Comparison of ENCODE assay signal across 16 mouse cellular contexts in the genomic region with DNA sequence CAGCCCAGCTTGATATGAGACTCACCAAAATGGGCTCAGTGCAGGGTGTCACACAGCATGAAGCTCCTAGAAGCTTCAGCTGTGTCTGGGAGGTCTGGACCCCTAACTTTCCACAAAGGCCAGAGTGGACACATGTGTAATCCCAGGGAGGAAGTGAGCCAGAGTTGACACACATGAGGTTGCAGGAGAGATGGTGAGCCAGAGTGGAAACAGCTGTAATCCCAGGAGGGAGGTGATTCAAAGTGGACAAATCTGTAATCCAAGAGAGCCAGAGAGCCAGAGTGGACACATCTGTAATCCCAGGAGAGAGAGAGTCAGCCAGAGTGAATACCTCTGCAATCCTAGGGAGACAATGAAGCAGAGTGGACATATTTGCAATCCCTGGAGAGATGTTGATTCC. TPM values are rescaled to one million over a fixed set of nuclear protein-coding genes. Genes with fewer than 3 reads are reported as not detected.
DNase-seq lines count a peak whose midpoint lies in the region; ATAC-seq and TF ChIP-seq lines count a peak whose summit lies in the region.
"Had no signal": no experiment of that assay in that cellular context is flagged by ENCODE, and none has a peak within 500 bp of the region (broad histone marks: within the 10 kb centered on the region; RNA-seq: fewer than 3 reads in every experiment).

No protein-coding gene starts in this region.

- no peak overlapping the region for H3K9ac ChIP-seq in intestine, postnatal 0 days (ENCODE audit: low read depth, low read length)
- H3K9ac ChIP-seq: embryonic facial prominence, embryonic 13.5 days; embryonic facial prominence, embryonic 15.5 days; forebrain, embryonic 12.5 days had no signal

- no peaks in the 10 kb centered on the region for H3K27me3 ChIP-seq in intestine, postnatal 0 days (replicated peaks; ENCODE audit: control insufficient read depth, insufficient read depth, low read length)
- H3K27me3 ChIP-seq: embryonic facial prominence, embryonic 13.5 days; embryonic facial prominence, embryonic 15.5 days; forebrain, embryonic 12.5 days had no signal

- no peak for TF ChIP-seq CTCF in intestine, postnatal 0 days (IDR thresholded peaks at IDR 0.05; ENCODE audit: low read depth)

- H3K4me2 ChIP-seq in intestine, postnatal 0 days (replicated peaks; ENCODE audit: low read depth): no peak overlapping the region
- H3K4me2 ChIP-seq: embryonic facial prominence, embryonic 13.5 days; embryonic facial prominence, embryonic 15.5 days; forebrain, embryonic 12.5 days had no signal

- DNase-seq in gastrocnemius, postnatal 25 days: peak; percentile 7
- DNase-seq in gastrocnemius, postnatal 36 days: no peak
- peak; percentile 2 to 16 for DNase-seq in heart, adult 9 months (ENCODE audit: low spot score in 2 of 2)
- DNase-seq in heart, adult 8-10 months (ENCODE audit: low spot score): no peak
- peak; percentile 0 for DNase-seq in R1 (ENCODE audit: low read depth, low spot score)
- peak; percentile 10 for DNase-seq in skeletal muscle tissue, adult 2 months (ENCODE audit: low read depth, low spot score)
- DNase-seq: adrenal gland, adult 8-10 months had no signal

- no peak overlapping the region for H3K4me3 ChIP-seq in intestine, postnatal 0 days (ENCODE audit: low read depth, low read length)
- H3K4me3 ChIP-seq: embryonic facial prominence, embryonic 13.5 days; embryonic facial prominence, embryonic 15.5 days; erythroblast, embryonic 14.5 days; forebrain, embryonic 10.5 days; forebrain, embryonic 12.5 days had no signal

- H3K36me3 ChIP-seq in intestine, postnatal 0 days (ENCODE audit: control insufficient read depth, insufficient read depth): no peaks in the 10 kb centered on the region
- H3K36me3 ChIP-seq: embryonic facial prominence, embryonic 13.5 days; embryonic facial prominence, embryonic 15.5 days; forebrain, embryonic 10.5 days; forebrain, embryonic 12.5 days had no signal

- no peak overlapping the region for H3K27ac ChIP-seq in intestine, postnatal 0 days (ENCODE audit: low read depth, low read length)
- H3K27ac ChIP-seq: embryonic facial prominence, embryonic 13.5 days; embryonic facial prominence, embryonic 15.5 days; forebrain, embryonic 10.5 days; forebrain, embryonic 12.5 days had no signal

- no peaks in the 10 kb centered on the region for H3K9me3 ChIP-seq in intestine, postnatal 0 days (ENCODE audit: control insufficient read depth)
- H3K9me3 ChIP-seq: embryonic facial prominence, embryonic 13.5 days; embryonic facial prominence, embryonic 15.5 days had no signal

- no peaks in the 10 kb centered on the region for H3K4me1 ChIP-seq in intestine, postnatal 0 days (replicated peaks; ENCODE audit: control insufficient read depth, insufficient read depth, low read length)
- H3K4me1 ChIP-seq: embryonic facial prominence, embryonic 13.5 days; embryonic facial prominence, embryonic 15.5 days; forebrain, embryonic 10.5 days; forebrain, embryonic 12.5 days had no signal

- ATAC-seq in intestine, postnatal 0 days: no peak
- ATAC-seq: activated CD4-positive, CD25-positive, alpha-beta regulatory T cell, adult 4 months; forebrain, embryonic 14.5 days; forebrain, embryonic 16.5 days had no signal

- intact Hi-C loops in gastrocnemius, postnatal 36 days (cut with DNase I): no loop called here

RNA-seq across cellular contexts. Expression of a gene that starts 59.1 kb away (rescaled TPM):
- 10 to 100 TPM; 11.6 to 11.7 TPM for total RNA-seq in gastrocnemius, postnatal 25 days (2021)
- 10 to 100 TPM in 1 of 2 experiments, 1 to 10 TPM in 1; 9.6 to 15.6 TPM for total RNA-seq in gastrocnemius, postnatal 36 days (2021)
- total RNA-seq in heart, adult 8-10 months (2022): 10 to 100 TPM; 17.8 to 24.5 (median 20.6) TPM
- polyA plus RNA-seq in intestine, postnatal 0 days (2015; fragmentation: Nextera tagmentation; extraction: Ambion mirVana): 13.8 and 14.7 TPM in 2 replicates

Comparison
In these comparisons a context has a peak if more than half of its experiments do, and no peak if none do; other contexts are left out.
1. DNase-seq: peak in gastrocnemius, postnatal 25 days (single experiment), heart, adult 9 months (2 of 2), R1 (single experiment) and skeletal muscle tissue, adult 2 months (single experiment); none in gastrocnemius, postnatal 36 days (0 of 2) and heart, adult 8-10 months (single experiment).